Mouse (Mus musculus): ENCODE measurements at regions not wholly inside any gene's neighbourhood (a gene's known extent, or its start where the extent isn't known, plus 50 kb on each side); places are given as distances from the start of the nearest gene placed in this dataset.
A peak's percentile ranks its signal among the peaks of the same experiment; 100 is the strongest.

DNA sequence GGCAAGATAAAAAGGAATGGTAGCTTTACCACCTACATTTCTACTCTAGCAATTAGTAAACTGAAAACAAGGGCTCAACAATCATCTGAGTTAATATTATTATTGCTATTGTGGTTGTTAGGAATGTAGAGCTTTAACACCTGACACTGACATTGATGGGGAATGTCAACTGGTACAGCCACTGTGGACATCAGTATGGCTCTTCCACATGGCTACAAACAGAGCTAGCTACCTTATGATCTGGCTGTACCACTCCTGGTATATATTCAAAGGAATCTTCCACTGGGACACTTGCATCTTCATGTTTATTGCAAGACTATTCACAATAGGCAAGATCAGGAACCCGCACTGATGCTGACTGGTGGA lies 119.8 kb downstream of the Sox4 start:
- Histone ChIP-seq H3K36me3 (ENCODE audit: control insufficient read depth, insufficient read depth) (no peaks in the 10 kb centered on the region), H3K4me3 (ENCODE audit: low read length) (no peak overlapping the region), H3K4me1 (ENCODE audit: control insufficient read depth, insufficient read depth, low read length) (0 out of 2 replicates have a peak, but pooled peaks cover 2% of the 10 kb centered on the region), H3K9ac (ENCODE audit: low read length) (no peak overlapping the region), H3K27ac (ENCODE audit: low read length) (peak overlapping the region; percentile 34), H3K27me3 (ENCODE audit: control insufficient read depth, insufficient read depth, low read length) (no peaks in the 10 kb centered on the region), H3K9me3 (replicated peaks; ENCODE audit: control insufficient read depth, low read length) (no peaks in the 10 kb centered on the region), H3K4me2 (ENCODE audit: low read depth, low read length) (no peak overlapping the region)
- WGBS: 98% methylated on average over 1 of the region's 1 CpGs
- no peak for ATAC-seq (replicated peaks; ENCODE audit: extremely low read depth, insufficient read depth, low FRiP score)

DNA sequence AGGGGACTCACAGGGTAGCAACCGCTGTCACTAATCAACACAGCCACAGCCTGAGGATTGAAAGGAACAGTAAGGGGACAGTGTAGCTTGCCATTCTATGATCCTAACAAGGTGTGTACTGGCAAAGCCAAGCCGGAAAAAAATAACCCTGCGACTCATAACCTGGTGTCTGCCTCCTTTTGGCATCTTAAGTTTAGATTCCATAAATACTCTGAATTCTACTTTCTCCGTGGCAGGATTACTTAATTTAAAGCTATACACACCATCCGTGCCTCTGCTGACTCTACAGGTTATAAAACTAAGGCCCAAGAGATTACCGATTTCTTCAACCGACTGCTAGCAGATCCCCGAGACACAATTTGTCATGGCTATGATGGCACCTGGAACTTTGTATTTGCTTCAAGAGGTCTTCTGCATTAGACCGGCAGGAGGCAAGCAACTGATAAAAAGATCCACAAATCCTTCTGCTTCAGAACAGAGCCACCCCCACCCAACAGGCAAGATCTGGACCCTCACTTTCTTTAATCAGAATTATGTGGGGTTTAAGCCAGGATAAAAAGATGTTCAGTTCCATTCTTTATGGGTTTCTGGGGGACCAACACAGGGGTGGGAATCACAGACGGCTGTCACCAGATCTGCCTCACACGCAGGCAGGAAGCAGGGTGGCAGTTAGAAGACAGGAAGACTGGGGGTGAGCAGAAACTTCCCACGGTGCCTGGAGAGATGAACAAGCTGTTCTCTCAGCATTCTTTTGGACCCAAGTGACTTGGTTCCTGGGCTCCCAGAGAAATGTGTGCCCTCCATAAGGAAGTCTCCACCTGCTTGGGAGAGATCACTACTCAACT lies 120.4 kb downstream of the Sox4 start:
- H3K36me3 ChIP-seq (ENCODE audit: control insufficient read depth, insufficient read depth): no peaks in the 10 kb centered on the region
- 34% methylated on average over 12 of the region's 12 CpGs for WGBS
- H3K27ac ChIP-seq (ENCODE audit: low read length): peak overlapping the region; percentile 34
- ATAC-seq (replicated peaks; ENCODE audit: extremely low read depth, insufficient read depth, low FRiP score): no peak; the same call in 1 of the 2 replicates
- no peak overlapping the region for H3K4me3 ChIP-seq (ENCODE audit: low read length)
- peak overlapping the region; percentile 30 for H3K4me2 ChIP-seq (ENCODE audit: low read depth, low read length)
- H3K9ac ChIP-seq (ENCODE audit: low read length): no peak overlapping the region
- no peaks in the 10 kb centered on the region for H3K9me3 ChIP-seq (replicated peaks; ENCODE audit: control insufficient read depth, low read length)
- 0 out of 2 replicates have a peak, but pooled peaks cover 2% of the 10 kb centered on the region for H3K4me1 ChIP-seq (ENCODE audit: control insufficient read depth, insufficient read depth, low read length)
- no peaks in the 10 kb centered on the region for H3K27me3 ChIP-seq (ENCODE audit: control insufficient read depth, insufficient read depth, low read length)

DNA sequence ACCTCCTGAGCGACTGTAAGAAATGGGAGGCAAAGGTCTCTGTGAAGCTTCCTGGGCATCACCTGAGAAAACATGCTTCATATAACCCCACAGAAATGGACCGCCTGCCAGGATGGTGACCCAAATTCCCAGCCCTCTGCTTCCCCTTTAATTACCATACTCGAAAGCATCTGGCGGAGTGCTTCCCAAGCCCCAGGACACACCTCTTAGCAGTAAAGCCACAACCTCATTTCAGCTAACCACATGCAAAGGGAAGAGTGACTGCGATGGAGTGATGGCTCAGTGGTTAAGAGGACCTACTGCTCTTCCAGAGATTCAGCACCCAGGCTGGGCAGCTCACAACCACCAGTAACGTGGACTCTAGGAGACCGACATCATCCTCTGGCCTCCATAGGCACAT lies 127.2 kb downstream of the Sox4 start:
- ATAC-seq (replicated peaks; ENCODE audit: extremely low read depth, insufficient read depth, low FRiP score): no peak
- H3K4me1 ChIP-seq (ENCODE audit: control insufficient read depth, insufficient read depth, low read length): peaks cover 3% of the 10 kb centered on the region
- H3K27ac ChIP-seq (ENCODE audit: low read length): no peak overlapping the region
- H3K9ac ChIP-seq (ENCODE audit: low read length): no peak overlapping the region
- no peaks in the 10 kb centered on the region for H3K27me3 ChIP-seq (ENCODE audit: control insufficient read depth, insufficient read depth, low read length)
- H3K4me2 ChIP-seq (ENCODE audit: low read depth, low read length): no peak overlapping the region
- peaks cover 2% of the 10 kb centered on the region; the same call in 1 of the 2 replicates for H3K9me3 ChIP-seq (replicated peaks; ENCODE audit: control insufficient read depth, low read length)
- WGBS: 89% methylated on average over 7 of the region's 7 CpGs
- no peak overlapping the region for H3K4me3 ChIP-seq (ENCODE audit: low read length)
- H3K36me3 ChIP-seq (ENCODE audit: control insufficient read depth, insufficient read depth): no peaks in the 10 kb centered on the region

DNA sequence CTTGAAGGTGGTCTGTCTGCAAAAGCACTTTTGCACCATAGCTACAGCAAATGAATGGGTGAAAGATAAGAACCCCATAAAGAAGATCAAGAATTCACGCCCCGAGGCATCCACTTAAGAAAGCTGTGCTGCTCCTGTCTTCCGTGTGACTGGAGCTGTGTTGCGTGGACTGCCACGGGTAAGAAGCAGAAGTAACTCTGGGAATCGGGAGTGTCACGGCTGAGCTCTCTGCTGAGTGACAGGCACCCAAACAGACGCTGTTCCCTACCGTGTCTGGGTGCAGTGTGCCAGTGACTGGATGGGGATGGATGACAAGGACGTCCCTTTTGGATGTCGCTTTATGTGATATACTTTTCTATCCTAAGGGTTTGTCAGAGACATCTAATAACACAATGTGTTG lies 129.5 kb downstream of the Sox4 start:
- Histone ChIP-seq H3K4me3 (ENCODE audit: low read length) (no peak overlapping the region), H3K27ac (ENCODE audit: low read length) (no peak overlapping the region), H3K27me3 (ENCODE audit: control insufficient read depth, insufficient read depth, low read length) (no peaks in the 10 kb centered on the region), H3K4me2 (ENCODE audit: low read depth, low read length) (no peak overlapping the region), H3K36me3 (ENCODE audit: control insufficient read depth, insufficient read depth) (no peaks in the 10 kb centered on the region), H3K4me1 (ENCODE audit: control insufficient read depth, insufficient read depth, low read length) (peaks cover 3% of the 10 kb centered on the region), H3K9ac (ENCODE audit: low read length) (no peak overlapping the region), H3K9me3 (replicated peaks; ENCODE audit: control insufficient read depth, low read length) (peaks cover 2% of the 10 kb centered on the region; the same call in 1 of the 2 replicates)
- no peak for ATAC-seq (replicated peaks; ENCODE audit: extremely low read depth, insufficient read depth, low FRiP score)
- 47% methylated on average over 11 of the region's 11 CpGs for WGBS

DNA sequence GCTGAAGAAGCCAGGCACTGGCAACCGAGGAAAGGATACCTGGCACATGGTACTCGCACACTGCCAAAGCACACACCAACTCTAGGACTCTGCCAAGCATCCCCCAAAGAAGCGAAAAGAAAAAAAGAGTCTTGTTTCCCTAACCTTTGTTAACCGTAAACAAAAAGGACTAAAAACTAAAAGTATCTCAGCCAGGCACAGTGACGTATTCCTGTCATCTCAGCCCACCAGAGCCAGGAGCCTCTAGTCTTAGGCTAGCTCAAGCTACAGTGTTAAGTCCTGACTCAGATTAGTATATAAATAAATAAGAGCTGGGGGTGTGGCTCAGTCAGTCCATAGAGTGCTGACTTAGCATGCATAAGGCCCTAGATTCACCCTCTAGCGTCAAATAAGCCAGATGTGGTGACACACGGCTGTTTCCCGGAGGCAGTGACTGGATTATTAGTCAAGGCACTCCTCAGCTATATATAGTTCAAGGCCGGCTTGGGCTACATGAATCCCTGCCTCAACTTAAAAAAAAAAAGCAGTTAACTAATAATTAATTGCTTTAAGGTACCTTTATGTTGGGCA lies 130.1 kb downstream of the Sox4 start:
- Histone ChIP-seq H3K9me3 (replicated peaks; ENCODE audit: control insufficient read depth, low read length) (peaks cover 2% of the 10 kb centered on the region; the same call in 1 of the 2 replicates), H3K27ac (ENCODE audit: low read length) (no peak overlapping the region), H3K4me1 (ENCODE audit: control insufficient read depth, insufficient read depth, low read length) (peaks cover 3% of the 10 kb centered on the region), H3K36me3 (ENCODE audit: control insufficient read depth, insufficient read depth) (no peaks in the 10 kb centered on the region), H3K4me3 (ENCODE audit: low read length) (no peak overlapping the region), H3K27me3 (ENCODE audit: control insufficient read depth, insufficient read depth, low read length) (no peaks in the 10 kb centered on the region), H3K4me2 (ENCODE audit: low read depth, low read length) (no peak overlapping the region), H3K9ac (ENCODE audit: low read length) (no peak overlapping the region)
- WGBS: 66% methylated on average over 9 of the region's 9 CpGs
- ATAC-seq (replicated peaks; ENCODE audit: extremely low read depth, insufficient read depth, low FRiP score): no peak

DNA sequence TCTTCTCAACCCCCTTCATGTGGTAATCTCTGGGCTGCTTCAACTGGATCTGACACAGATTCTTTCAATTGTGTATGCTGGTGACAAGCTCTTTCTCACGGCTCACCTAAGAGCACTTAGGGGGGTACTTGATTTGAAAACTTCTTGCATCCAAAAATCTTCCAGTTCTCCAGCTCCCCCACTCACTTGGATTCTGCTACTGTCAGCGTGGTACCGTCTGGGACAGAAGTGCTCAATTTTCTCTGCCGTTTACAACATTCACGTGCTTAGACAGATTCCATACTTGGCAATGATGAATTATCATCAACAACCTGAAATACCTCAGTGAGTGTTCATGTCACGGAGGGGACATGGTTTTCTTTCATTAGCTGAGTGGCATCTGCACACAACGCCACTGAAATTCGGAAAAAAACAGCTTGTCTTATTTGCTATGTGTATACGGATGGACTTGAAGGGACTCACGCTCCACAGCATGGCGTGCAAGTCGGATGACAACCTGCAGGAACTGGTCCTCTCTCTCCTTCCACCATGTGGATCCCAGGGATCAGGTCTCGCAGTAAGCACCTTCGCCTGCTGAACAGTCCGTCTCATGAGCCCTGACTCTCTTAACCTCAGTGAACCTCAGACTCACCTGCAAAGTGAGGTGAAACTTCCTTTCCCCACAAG lies 132.5 kb downstream of the Sox4 start:
- H3K9me3 ChIP-seq (replicated peaks; ENCODE audit: control insufficient read depth, low read length): peaks cover 2% of the 10 kb centered on the region; the same call in 1 of the 2 replicates
- 77% methylated on average over 15 of the region's 15 CpGs for WGBS
- H3K4me1 ChIP-seq (ENCODE audit: control insufficient read depth, insufficient read depth, low read length): peaks cover 3% of the 10 kb centered on the region
- H3K4me3 ChIP-seq (ENCODE audit: low read length): no peak overlapping the region
- no peak overlapping the region for H3K4me2 ChIP-seq (ENCODE audit: low read depth, low read length)
- no peak overlapping the region for H3K9ac ChIP-seq (ENCODE audit: low read length)
- H3K27ac ChIP-seq (ENCODE audit: low read length): no peak overlapping the region
- ATAC-seq (replicated peaks; ENCODE audit: extremely low read depth, insufficient read depth, low FRiP score): no peak
- no peaks in the 10 kb centered on the region for H3K36me3 ChIP-seq (ENCODE audit: control insufficient read depth, insufficient read depth)
- H3K27me3 ChIP-seq (ENCODE audit: control insufficient read depth, insufficient read depth, low read length): no peaks in the 10 kb centered on the region

DNA sequence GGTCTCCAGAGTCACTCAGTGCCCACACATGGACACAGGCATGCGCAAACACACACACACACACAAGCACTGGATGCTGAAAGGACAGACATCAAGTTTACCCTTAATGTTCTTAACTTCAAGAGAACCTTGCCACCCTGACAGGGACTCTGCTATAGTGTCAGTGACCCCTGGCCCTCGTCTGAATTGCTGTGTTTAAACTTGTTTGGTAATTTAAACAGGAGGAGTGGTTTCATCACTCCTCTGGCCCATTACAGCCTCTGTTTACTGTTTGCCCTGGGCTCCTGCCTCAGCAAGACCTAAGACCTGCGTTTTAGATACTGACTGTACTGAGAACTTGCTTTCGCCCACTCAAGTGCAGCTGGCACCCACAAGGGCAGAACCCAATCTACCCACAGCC lies 139.4 kb downstream of the Sox4 start:
- H3K4me3 ChIP-seq (ENCODE audit: low read length): no peak overlapping the region
- H3K9ac ChIP-seq (ENCODE audit: low read length): no peak overlapping the region
- H3K27me3 ChIP-seq (ENCODE audit: control insufficient read depth, insufficient read depth, low read length): no peaks in the 10 kb centered on the region
- H3K27ac ChIP-seq (ENCODE audit: low read length): no peak overlapping the region
- WGBS: 65% methylated on average over 4 of the region's 4 CpGs
- peaks cover 7% of the 10 kb centered on the region; the same call in 1 of the 2 replicates for H3K4me1 ChIP-seq (ENCODE audit: control insufficient read depth, insufficient read depth, low read length)
- no peak overlapping the region for H3K4me2 ChIP-seq (ENCODE audit: low read depth, low read length)
- ATAC-seq (replicated peaks; ENCODE audit: extremely low read depth, insufficient read depth, low FRiP score): no peak
- no peaks in the 10 kb centered on the region for H3K9me3 ChIP-seq (replicated peaks; ENCODE audit: control insufficient read depth, low read length)
- no peaks in the 10 kb centered on the region for H3K36me3 ChIP-seq (ENCODE audit: control insufficient read depth, insufficient read depth)

DNA sequence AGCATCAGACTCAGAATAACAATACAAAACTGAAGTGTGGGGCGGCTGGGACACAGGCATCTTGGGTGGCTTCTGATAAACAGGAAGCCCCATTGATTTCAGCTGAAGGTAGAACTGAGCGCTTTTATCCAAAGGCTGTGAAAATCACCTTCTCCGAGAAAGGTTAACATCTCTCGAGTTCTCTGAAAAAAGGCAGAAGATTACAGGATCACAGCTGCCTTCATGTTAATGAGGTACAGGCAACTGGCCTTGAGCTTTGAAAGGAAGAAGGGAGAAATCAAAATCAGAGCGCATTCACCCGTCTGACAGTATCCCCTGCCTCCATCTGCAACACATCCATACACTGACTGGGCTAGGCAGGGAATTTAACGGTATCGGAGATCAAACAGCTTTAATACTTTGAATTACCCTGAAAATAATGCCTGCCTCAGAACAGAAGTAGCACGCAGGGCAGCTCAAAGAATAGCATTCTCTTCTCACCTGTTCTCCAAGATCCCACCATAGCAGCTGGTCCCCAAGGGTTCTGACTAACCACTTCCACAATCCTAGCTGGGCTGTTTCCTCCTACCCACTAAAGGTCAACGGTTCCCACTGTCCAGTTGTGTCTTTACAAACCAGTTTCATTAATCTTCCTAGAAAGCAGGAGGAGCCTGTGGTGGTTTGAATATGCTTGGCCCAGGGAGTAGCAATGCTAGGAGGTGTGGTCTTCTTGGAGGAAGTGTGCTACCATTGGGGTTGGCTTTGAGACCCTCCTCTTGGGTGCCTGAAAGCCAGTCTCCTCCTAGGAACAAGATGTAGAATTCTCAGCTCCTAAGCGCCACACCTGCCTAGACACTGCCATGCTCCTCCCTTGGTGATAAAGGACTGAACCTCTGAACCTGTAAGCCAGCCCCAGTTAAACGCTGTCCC lies 141.6 kb downstream of the Sox4 start:
- no peaks in the 10 kb centered on the region for H3K27me3 ChIP-seq (ENCODE audit: control insufficient read depth, insufficient read depth, low read length)
- ATAC-seq (replicated peaks; ENCODE audit: extremely low read depth, insufficient read depth, low FRiP score): no peak
- peaks cover 7% of the 10 kb centered on the region; the same call in 1 of the 2 replicates for H3K4me1 ChIP-seq (ENCODE audit: control insufficient read depth, insufficient read depth, low read length)
- H3K4me3 ChIP-seq (ENCODE audit: low read length): no peak overlapping the region
- no peak overlapping the region for H3K27ac ChIP-seq (ENCODE audit: low read length)
- H3K9me3 ChIP-seq (replicated peaks; ENCODE audit: control insufficient read depth, low read length): no peaks in the 10 kb centered on the region
- WGBS: 58% methylated on average over 12 of the region's 12 CpGs
- no peak overlapping the region for H3K9ac ChIP-seq (ENCODE audit: low read length)
- H3K36me3 ChIP-seq (ENCODE audit: control insufficient read depth, insufficient read depth): no peaks in the 10 kb centered on the region
- H3K4me2 ChIP-seq (ENCODE audit: low read depth, low read length): no peak overlapping the region

All from heart, embryonic 16.5 days (tissue).